Mouse (Mus musculus): ENCODE results near the gene Depp1. TPM values are rescaled to one million over a fixed set of nuclear protein-coding genes. Genes with fewer than 3 reads are reported as not detected.
"Not testable (repeated sequence)": the region's sequence is repeated elsewhere in the genome, so short reads cannot be mapped to it uniquely, and the experiment has no call there.

Depp1 gene
- polyA plus RNA-seq (2014; fragmentation: Nextera tagmentation; extraction: Ambion mirVana) = 23.5 and 24.0 TPM in 2 replicates

DNA sequence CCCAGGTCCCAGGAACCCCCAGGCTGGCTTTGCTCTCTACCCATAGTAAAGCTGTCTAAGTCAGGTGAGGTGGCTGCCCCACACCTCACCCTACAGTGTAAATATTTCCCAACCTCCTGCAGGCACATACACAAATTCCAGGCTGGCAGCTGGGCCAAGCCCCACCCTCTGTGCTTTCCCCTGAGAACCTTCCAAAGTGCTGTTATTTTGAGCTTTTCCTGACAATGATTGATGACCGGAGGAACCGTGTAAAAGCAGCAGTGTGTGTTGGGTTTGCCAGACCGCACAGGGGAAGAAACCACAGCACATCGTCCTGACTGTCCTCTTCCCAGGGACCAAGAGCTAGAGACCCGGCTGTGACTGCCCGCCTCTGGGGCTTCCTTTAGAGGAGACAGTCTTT, at the start of gene Depp1:
Gene Depp1, plus strand, starts transcription at position 204 of the 400 bp plus-strand sequence.
- Histone ChIP-seq H3K4me3 (ENCODE audit: low read depth, low read length) (peak within 1 kb of the TSS; percentile 17; the same call in 1 of the 2 replicates), H3K4me1 (ENCODE audit: insufficient read depth) (no peaks in the 10 kb centered on the region), H3K4me2 (peak within 1 kb of the TSS; percentile 43), H3K27me3 (ENCODE audit: insufficient read depth, low read length) (no peaks in the 10 kb centered on the region), H3K9ac (0 out of 2 replicates have a peak within 1 kb of the TSS, but pooled peaks have one; percentile 20), H3K9me3 (ENCODE audit: low read depth, low read length) (no peaks in the 10 kb centered on the region), H3K27ac (ENCODE audit: low read depth) (peak within 1 kb of the TSS; percentile 44; the same call in 1 of the 2 replicates), H3K36me3 (ENCODE audit: insufficient read depth) (no peaks in the 10 kb centered on the region)
- ATAC-seq (ENCODE audit: insufficient read depth) = peak; percentile 90
- 10% methylated on average over 6 of the region's 6 CpGs for WGBS
- DNase-seq = peak; percentile 68
- no peak for TF ChIP-seq CTCF (IDR thresholded peaks at IDR 0.05; ENCODE audit: low read depth)

DNA sequence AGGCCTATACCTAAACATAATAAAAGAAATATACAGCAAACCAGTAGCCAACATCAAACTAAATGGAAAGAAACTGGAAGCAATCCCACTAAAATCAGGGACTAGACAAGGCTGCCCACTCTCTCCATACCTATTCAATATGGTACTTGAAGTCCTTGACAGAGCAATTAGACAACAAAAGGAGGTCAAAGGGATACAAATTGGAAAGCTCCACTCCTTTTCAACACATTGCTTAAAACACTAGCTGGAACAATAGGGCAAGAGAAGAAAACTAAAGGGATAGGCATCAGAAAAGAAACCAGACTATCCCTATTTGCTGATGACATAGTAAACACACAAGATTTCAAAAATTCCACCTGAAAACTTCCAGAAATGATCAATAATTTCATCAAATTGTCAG, 49.4 kb upstream of the Depp1 start:
- DNase-seq; H3K27me3 ChIP-seq (ENCODE audit: insufficient read depth, low read length); H3K4me3 ChIP-seq (ENCODE audit: low read depth, low read length); H3K27ac ChIP-seq (ENCODE audit: low read depth); H3K36me3 ChIP-seq (ENCODE audit: insufficient read depth); H3K4me1 ChIP-seq (ENCODE audit: insufficient read depth); H3K9ac ChIP-seq; ATAC-seq (ENCODE audit: insufficient read depth); H3K4me2 ChIP-seq; H3K9me3 ChIP-seq (ENCODE audit: low read depth, low read length): not testable (repeated sequence)

DNA sequence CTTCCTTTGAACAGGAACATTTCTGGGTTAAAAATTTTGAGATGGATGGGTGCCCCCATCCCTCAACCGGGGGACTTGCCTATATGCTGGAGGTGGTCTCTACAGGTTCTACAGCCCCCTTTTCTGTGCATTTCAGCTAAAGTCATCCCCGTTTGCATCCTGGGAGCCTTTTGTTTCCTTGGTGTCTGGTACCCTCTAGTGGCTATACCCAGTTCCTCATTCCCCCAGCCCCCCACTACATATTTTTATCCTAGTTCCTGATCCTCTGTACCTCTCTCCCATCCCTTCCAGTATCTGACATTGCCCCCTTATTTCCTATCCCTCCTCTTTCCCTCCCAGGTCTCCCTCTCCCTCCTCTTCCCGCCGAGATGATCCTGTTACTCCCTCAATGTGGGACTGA, 43.2 kb upstream of the Depp1 start:
- Histone ChIP-seq H3K9ac (no peak overlapping the region), H3K27me3 (ENCODE audit: insufficient read depth, low read length) (no peaks in the 10 kb centered on the region), H3K9me3 (ENCODE audit: low read depth, low read length) (no peaks in the 10 kb centered on the region), H3K4me3 (ENCODE audit: low read depth, low read length) (no peak overlapping the region), H3K27ac (ENCODE audit: low read depth) (no peak overlapping the region), H3K36me3 (ENCODE audit: insufficient read depth) (no peaks in the 10 kb centered on the region), H3K4me2 (no peak overlapping the region), H3K4me1 (ENCODE audit: insufficient read depth) (no peaks in the 10 kb centered on the region)
- DNase-seq = no peak
- 36% methylated on average over 4 of the region's 4 CpGs for WGBS
- no peak for ATAC-seq (ENCODE audit: insufficient read depth)
- TF ChIP-seq CTCF (IDR thresholded peaks at IDR 0.05; ENCODE audit: low read depth) = no peak

DNA sequence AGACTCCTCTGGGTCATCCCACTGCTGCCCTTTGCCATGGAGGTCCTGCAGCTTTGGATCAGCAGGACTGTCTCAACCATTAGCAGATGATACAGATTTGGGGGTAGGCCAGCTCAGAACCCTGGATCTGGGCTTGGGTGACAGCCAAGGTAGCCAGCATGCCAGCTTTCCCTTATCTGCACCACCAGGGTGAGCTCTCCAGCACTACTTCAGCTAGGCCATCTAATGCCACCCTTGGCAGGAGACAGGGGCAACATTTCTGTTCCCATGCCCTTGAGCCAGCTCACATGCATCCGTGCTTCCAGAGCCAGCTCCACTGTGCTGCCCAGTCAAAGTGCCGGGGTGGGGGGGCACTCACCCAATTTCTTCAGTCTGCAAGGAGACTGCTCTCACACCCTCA, 34.7 kb upstream of the Depp1 start:
- no peak overlapping the region for H3K9ac ChIP-seq
- H3K4me1 ChIP-seq (ENCODE audit: insufficient read depth) = no peaks in the 10 kb centered on the region
- TF ChIP-seq CTCF (IDR thresholded peaks at IDR 0.05; ENCODE audit: low read depth) = no peak
- WGBS = 90% methylated on average over 2 of the region's 2 CpGs
- H3K27ac ChIP-seq (ENCODE audit: low read depth) = no peak overlapping the region
- H3K4me2 ChIP-seq = no peak overlapping the region
- H3K36me3 ChIP-seq (ENCODE audit: insufficient read depth) = no peaks in the 10 kb centered on the region
- H3K9me3 ChIP-seq (ENCODE audit: low read depth, low read length) = no peaks in the 10 kb centered on the region
- H3K4me3 ChIP-seq (ENCODE audit: low read depth, low read length) = no peak overlapping the region
- DNase-seq (no peak), ATAC-seq (ENCODE audit: insufficient read depth) (no peak)
- H3K27me3 ChIP-seq (ENCODE audit: insufficient read depth, low read length) = no peaks in the 10 kb centered on the region

DNA sequence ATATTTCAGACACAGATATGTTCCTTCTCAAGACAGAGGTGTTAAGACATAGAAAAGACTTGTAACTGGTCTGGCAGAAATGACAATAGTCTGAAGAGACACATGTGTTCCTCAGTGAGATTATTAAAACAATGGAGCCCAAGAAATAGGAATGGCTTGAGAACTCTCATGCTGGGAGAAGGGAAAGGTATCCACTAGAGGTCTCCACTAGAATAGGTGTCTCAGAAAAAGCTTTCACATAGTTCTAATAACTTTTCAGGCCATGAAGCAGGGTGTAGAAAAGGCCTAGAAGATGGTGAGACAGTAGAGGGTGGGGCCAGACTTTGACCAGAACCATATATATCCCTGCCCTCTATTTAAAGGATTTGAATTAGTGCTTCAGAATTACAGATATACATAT, 32.3 kb upstream of the Depp1 start:
- DNase-seq = no peak
- no peak for TF ChIP-seq CTCF (IDR thresholded peaks at IDR 0.05; ENCODE audit: low read depth)
- H3K9me3 ChIP-seq (ENCODE audit: low read depth, low read length) = no peaks in the 10 kb centered on the region
- ATAC-seq (ENCODE audit: insufficient read depth) = no peak
- no peaks in the 10 kb centered on the region for H3K36me3 ChIP-seq (ENCODE audit: insufficient read depth)
- H3K27ac ChIP-seq (ENCODE audit: low read depth) = no peak overlapping the region
- H3K4me1 ChIP-seq (ENCODE audit: insufficient read depth) = no peaks in the 10 kb centered on the region
- no peak overlapping the region for H3K4me2 ChIP-seq
- H3K27me3 ChIP-seq (ENCODE audit: insufficient read depth, low read length) = no peaks in the 10 kb centered on the region
- no peak overlapping the region for H3K4me3 ChIP-seq (ENCODE audit: low read depth, low read length)
- no peak overlapping the region for H3K9ac ChIP-seq

DNA sequence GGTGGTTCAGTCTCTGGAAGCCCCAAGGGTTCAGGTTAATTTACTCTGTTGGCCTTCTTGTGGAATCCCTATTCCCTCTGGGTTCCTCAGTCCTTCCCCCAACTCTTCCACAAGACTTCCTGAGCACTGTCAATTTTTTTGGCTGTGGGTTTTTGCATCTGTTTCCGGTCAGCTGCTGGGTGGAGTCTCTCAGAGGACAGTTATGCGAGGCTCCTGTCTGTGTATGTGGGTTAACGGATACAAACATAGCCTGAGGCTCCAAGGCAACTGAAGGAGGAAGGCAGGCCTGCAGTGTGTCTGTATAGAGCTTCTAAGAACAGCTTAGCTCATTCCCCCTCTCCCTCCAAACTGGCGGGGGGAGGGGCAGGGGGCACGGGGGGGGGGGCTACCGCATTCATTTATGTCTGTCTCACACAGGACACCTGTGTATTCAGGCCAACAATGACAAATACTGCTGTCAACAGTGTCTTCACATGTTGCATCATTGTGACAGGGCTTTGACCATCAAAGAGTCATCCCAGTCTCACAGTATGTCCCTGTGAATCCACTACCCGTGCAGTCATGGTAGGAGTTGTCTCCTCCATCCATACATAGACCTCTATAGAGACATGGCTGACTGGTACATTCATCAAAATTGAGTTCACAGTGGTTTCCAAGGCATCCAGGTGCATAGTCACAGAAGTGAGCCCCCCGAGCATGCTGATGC, 28.9 kb upstream of the Depp1 start:
- Histone ChIP-seq H3K4me3 (ENCODE audit: low read depth, low read length) (no peak overlapping the region), H3K4me1 (ENCODE audit: insufficient read depth) (no peaks in the 10 kb centered on the region), H3K4me2 (no peak overlapping the region), H3K9me3 (ENCODE audit: low read depth, low read length) (no peaks in the 10 kb centered on the region), H3K27ac (ENCODE audit: low read depth) (no peak overlapping the region), H3K36me3 (ENCODE audit: insufficient read depth) (peaks cover 16% of the 10 kb centered on the region), H3K9ac (no peak overlapping the region), H3K27me3 (ENCODE audit: insufficient read depth, low read length) (no peaks in the 10 kb centered on the region)
- TF ChIP-seq CTCF (IDR thresholded peaks at IDR 0.05; ENCODE audit: low read depth) = no peak
- DNase-seq = peak; percentile 9
- no peak for ATAC-seq (ENCODE audit: insufficient read depth)
- WGBS = 70% methylated on average over 8 of the region's 8 CpGs

DNA sequence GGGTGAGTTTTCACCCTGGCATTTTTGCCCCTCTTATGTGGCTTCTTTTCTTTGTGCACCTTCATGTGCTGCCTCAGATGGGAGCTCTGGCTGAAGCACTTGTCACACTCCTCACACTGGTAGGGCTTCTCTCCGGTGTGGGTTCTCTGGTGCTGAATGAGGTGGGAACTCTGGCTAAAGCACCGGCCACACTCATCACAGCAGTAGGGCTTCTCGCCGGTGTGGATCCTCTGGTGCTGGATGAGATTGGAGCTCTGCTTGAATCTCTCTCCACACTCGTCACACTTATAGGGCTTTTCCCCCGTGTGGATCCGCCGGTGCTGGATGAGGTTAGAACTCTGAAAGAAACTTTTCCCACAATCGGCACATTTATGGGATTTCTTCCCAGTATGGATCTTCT, 24.0 kb upstream of the Depp1 start:
- H3K4me2 ChIP-seq; DNase-seq; H3K9ac ChIP-seq; H3K9me3 ChIP-seq (ENCODE audit: low read depth, low read length); H3K27me3 ChIP-seq (ENCODE audit: insufficient read depth, low read length); H3K27ac ChIP-seq (ENCODE audit: low read depth); H3K4me1 ChIP-seq (ENCODE audit: insufficient read depth); H3K4me3 ChIP-seq (ENCODE audit: low read depth, low read length); ATAC-seq (ENCODE audit: insufficient read depth): not testable (repeated sequence)
- WGBS = 95% methylated on average over 9 of the region's 9 CpGs
- H3K36me3 ChIP-seq (ENCODE audit: insufficient read depth) = peaks cover 24% of the 10 kb centered on the region

Data from lung, embryonic 14.5 days (tissue).